Mouse (Mus musculus) midbrain, embryonic 10.5 days (tissue): Measurements from ENCODE around the gene Ipo4. TPM values are rescaled to one million over a fixed set of nuclear protein-coding genes. Genes with fewer than 3 reads are reported as not detected.

Experiments
- DNase-seq: peaks from one replicate; pipeline ENCODE4 v3.0.0-alpha.2; 2017; ENCODE audit warnings: low spot score
- H3K27ac ChIP-seq: fragments of 300-500 bp; sonication (generic); replicated peaks from 2 replicates; pipeline ENCODE4 v1.5.1; 2016; ENCODE audit warnings: mild to moderate bottlenecking
- H3K27me3 ChIP-seq: fragments of 300-500 bp; sonication (generic); 2 replicates; pipeline ENCODE4 v1.6.1; 2016; ENCODE audit warnings: low read depth, mild to moderate bottlenecking; ENCODE audit not compliant: poor library complexity, severe bottlenecking
- H3K36me3 ChIP-seq: fragments of 300-500 bp; sonication (generic); 2 replicates; pipeline ENCODE4 v1.6.1; 2016; ENCODE audit warnings: mild to moderate bottlenecking, moderate library complexity
- H3K4me1 ChIP-seq: fragments of 300-500 bp; sonication (generic); 2 replicates; pipeline ENCODE4 v1.6.1; 2016
- H3K4me3 ChIP-seq: fragments of 300-500 bp; sonication (generic); 2 replicates; pipeline ENCODE4 v1.5.1; 2016; ENCODE audit warnings: mild to moderate bottlenecking, moderate library complexity
- H3K9me3 ChIP-seq: fragments of 300-500 bp; sonication (generic); replicated peaks from 2 replicates; pipeline ENCODE4 v1.6.1; 2016; ENCODE audit warnings: mild to moderate bottlenecking
- WGBS: fragments of 180-500 bp; shearing (Covaris S2); methylation state at CpG from one replicate; pipeline ENCODE4 v1.1.7; 2016; 5-methylcytosine and 5-hydroxymethylcytosine counted together
- polyA plus RNA-seq: library from polyadenylated mRNA; unstranded; fragments of >200 nt; fragmentation: Nextera tagmentation; extraction: Ambion mirVana; gene quantifications from 2 replicates; pipeline ENCODE4 v1.2.1, GENCODE M21; 2016

Ipo4 gene
- polyA plus RNA-seq, 1 experiment from 2014 or later, result 100 TPM

DNA sequence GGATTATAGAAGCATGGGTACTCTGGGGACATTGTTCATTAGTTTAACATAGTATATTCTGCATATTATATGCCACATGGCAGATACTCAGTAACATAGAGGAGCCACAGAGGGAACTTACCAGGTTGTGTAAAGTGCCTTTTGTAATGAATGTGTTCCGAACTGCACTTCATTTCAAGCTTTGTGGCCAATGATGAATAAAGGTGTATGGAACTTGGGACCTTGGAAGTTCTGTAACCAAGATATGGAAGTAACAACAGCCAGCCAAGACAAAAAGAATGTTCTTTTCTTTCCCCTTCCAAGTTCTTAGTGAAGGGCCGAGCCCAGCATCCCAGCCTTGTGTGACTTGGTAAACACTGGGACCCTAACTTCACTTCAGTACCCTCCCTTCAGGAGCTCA, 14.1 kb upstream of the Ipo4 start, which contains the start of gene Tssk4:
Tssk4 (plus strand) TSS at position 301 of the 400 bp plus-strand sequence.
- no peaks in the 10 kb centered on the region for H3K27me3 ChIP-seq
- no peak for DNase-seq
- peaks cover 18% of the 10 kb centered on the region for H3K36me3 ChIP-seq
- 91% methylated on average over 2 of the region's 2 CpGs for WGBS
- no peak within 1 kb of the TSS for H3K4me3 ChIP-seq
- H3K27ac ChIP-seq, result no peak within 1 kb of the TSS
- peaks cover 8% of the 10 kb centered on the region for H3K4me1 ChIP-seq
- H3K9me3 ChIP-seq, result no peaks in the 10 kb centered on the region

DNA sequence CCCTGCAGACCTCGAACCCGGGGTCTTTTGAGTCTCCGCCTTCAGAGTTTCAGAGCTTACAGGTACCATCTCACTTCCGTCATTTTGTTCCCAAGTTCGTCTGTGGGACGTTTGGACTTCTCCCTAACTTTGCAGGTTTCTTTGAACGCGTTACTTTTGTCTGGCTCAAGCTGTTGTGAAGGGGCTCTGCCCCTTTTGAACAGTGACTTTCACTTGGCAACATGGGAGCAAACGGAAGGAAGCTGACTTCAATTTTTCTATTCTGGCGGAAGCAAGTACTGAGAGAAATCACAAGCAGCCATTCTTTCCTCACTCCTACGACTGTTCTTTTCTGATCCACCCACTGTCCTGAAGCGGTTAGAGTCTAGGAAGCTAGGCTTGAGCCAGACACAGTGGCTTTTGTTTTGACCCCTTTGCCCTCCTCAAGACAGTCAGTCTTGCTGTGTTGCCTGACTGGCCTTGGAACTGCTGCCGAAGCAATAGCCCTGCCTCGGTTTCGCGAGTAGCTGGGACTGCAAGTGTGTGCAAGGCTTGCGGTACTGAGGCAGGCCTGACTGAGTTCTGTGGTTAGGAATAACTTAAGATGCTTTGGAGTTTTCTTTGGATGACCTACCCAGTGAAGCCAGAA, 8.6 kb upstream of the Ipo4 start:
- Histone ChIP-seq H3K36me3 (peaks cover 43% of the 10 kb centered on the region), H3K27ac (peak overlapping the region; percentile 96; the same call in 1 of the 2 replicates), H3K4me3 (peak overlapping the region; percentile 98), H3K4me1 (peaks cover 28% of the 10 kb centered on the region), H3K9me3 (no peaks in the 10 kb centered on the region), H3K27me3 (no peaks in the 10 kb centered on the region)
- DNase-seq, result no peak
- 42% methylated on average over 17 of the region's 17 CpGs for WGBS

DNA sequence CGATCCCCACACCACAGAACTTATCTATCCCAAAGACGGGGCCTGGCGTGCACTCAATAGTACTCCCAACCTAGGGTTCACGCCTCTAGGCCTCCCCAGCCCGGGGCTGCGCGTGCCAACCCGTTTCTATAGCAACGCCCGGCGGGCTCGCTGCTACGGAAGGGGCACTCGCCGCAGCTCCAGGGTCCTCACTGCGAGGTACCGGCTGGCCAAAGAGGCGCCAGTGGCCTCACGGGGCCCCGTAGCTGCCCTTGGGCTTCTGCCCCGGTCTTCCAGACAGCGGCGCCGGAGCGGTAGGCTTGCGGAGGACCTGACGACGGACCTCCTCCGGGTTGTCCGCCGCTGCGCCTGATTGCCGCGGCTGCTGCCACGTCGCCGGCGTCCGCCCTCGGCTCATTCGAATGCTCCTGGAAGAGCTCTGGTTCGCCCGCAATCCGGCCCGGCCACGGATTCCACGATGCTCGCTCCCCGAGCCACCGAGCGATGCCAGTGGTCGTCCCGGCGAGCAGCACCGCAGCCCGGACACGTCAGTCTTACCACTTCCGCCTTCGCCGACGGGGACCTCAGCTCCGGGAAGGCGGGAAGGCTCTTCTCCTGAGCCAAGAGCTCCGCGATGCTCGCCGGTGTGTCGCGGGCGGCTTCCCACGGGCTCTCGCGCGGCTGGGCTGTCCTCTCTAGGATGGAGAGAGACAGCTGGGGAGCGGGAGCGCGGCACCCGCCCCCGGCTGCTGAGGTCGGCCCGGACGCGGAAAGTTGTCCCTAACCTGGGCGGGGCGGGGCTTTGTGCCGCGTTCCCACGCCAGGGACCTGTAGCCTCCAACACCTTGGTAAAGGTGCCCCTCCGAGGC, 7.5 kb upstream of the Ipo4 start, which contains the start of gene Tm9sf1:
Tm9sf1 (minus strand) TSS at position 747 of the 848 bp plus-strand sequence.
- Histone ChIP-seq H3K36me3 (peaks cover 54% of the 10 kb centered on the region), H3K4me3 (peak within 1 kb of the TSS; percentile 98), H3K4me1 (peaks cover 28% of the 10 kb centered on the region), H3K27me3 (no peaks in the 10 kb centered on the region), H3K27ac (peak within 1 kb of the TSS; percentile 96), H3K9me3 (no peaks in the 10 kb centered on the region)
- DNase-seq, result peak; percentile 89
- WGBS, result under 1% methylated on average over 89 of the region's 89 CpGs

DNA sequence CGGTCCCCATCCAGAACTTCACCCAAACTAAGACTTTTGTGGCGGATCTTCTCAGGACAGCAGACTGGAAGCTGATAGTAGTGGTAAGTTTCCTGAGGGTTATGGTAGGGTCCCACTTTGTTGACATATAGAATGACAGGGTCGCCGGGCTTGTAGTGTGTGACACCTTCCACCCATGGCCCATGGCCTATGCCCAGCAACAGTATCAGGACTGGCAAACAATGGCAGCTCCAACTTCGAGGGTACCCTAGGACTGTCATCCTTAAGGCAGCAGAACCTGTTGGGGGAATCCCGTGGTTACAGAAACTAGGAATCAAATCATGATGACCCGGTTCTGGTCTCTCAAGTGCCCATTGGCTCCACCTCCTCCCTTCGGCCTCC, 6.9 kb upstream of the Ipo4 start:
- no peaks in the 10 kb centered on the region for H3K27me3 ChIP-seq
- DNase-seq, result no peak
- peaks cover 28% of the 10 kb centered on the region for H3K4me1 ChIP-seq
- 23% methylated on average over 8 of the region's 8 CpGs for WGBS
- peak overlapping the region; percentile 98 for H3K4me3 ChIP-seq
- no peaks in the 10 kb centered on the region for H3K9me3 ChIP-seq
- H3K36me3 ChIP-seq, result peaks cover 60% of the 10 kb centered on the region
- peak overlapping the region; percentile 96 for H3K27ac ChIP-seq

DNA sequence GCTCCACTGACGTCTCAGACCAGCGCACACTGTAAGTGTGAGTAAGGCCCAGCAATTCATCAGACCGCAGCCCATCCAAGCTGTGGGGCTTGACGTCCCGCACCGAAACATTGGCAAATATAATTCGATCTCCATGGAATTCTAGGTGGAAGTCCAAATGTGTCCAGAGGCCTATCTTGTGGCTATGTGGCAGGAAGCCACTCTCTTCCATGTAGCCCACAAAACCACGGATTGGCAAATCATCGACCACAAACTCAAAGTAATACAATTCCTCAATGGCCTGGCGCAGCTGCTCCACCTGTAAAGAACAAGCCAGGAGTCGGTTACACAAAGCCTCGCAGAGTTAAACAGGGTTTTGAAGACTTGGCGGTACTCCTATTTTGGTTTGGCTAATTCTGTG, 5.5 kb upstream of the Ipo4 start:
- 97% methylated on average over 13 of the region's 13 CpGs for WGBS
- Histone ChIP-seq H3K4me1 (peaks cover 28% of the 10 kb centered on the region), H3K36me3 (peaks cover 61% of the 10 kb centered on the region), H3K9me3 (no peaks in the 10 kb centered on the region), H3K4me3 (no peak overlapping the region), H3K27ac (no peak overlapping the region), H3K27me3 (no peaks in the 10 kb centered on the region)
- DNase-seq, result no peak

DNA sequence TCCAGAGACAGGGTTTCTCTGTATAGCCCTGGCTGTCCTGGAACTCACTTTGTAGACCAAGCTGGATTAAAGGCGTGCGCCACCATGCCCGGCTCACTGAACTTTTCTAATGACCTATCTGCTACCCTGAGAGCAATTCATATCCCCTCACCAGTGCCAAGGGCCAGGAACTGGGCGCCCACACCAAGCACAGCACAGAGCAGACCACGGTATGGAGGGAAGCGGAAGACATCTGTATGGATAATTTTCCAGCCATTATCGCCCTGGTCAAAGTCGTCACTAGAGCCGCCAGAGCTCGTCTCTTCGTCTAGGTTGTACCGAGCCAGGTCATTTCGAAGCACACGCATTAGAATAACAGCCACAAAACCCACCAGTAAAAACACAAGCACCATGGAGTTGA, 5.1 kb upstream of the Ipo4 start:
- WGBS, result 97% methylated on average over 14 of the region's 14 CpGs
- no peaks in the 10 kb centered on the region for H3K9me3 ChIP-seq
- H3K27ac ChIP-seq, result no peak overlapping the region
- H3K36me3 ChIP-seq, result peaks cover 57% of the 10 kb centered on the region
- no peak for DNase-seq
- no peaks in the 10 kb centered on the region for H3K27me3 ChIP-seq
- no peak overlapping the region for H3K4me3 ChIP-seq
- peaks cover 30% of the 10 kb centered on the region for H3K4me1 ChIP-seq

DNA sequence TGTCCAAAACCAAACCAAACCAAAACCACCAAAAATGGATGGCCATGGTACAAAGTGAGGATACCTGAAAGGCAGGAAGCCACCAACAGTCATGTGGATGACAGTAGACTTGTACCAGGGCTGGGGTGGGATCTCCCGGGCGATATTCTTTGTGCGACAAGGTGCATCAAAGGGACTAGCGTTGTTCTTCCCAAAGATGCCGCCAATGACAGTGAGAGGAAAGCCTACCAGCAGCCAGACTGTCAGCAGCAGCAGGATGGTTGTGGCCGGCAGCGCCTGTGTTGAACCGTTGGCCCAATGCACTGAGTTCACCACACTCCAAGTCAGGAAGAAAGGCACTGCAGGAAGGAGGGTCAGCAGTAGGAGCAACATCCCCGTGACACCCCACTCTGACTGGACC, 2.0 kb upstream of the Ipo4 start, which contains the start of gene Gm49378:
Gm49378 (minus strand) TSS at position 101 of the 400 bp plus-strand sequence.
- Histone ChIP-seq H3K4me3 (no peak within 1 kb of the TSS), H3K27me3 (no peaks in the 10 kb centered on the region), H3K36me3 (peaks cover 73% of the 10 kb centered on the region), H3K27ac (no peak within 1 kb of the TSS), H3K9me3 (no peaks in the 10 kb centered on the region), H3K4me1 (peaks cover 32% of the 10 kb centered on the region)
- no peak for DNase-seq
- 96% methylated on average over 9 of the region's 9 CpGs for WGBS

DNA sequence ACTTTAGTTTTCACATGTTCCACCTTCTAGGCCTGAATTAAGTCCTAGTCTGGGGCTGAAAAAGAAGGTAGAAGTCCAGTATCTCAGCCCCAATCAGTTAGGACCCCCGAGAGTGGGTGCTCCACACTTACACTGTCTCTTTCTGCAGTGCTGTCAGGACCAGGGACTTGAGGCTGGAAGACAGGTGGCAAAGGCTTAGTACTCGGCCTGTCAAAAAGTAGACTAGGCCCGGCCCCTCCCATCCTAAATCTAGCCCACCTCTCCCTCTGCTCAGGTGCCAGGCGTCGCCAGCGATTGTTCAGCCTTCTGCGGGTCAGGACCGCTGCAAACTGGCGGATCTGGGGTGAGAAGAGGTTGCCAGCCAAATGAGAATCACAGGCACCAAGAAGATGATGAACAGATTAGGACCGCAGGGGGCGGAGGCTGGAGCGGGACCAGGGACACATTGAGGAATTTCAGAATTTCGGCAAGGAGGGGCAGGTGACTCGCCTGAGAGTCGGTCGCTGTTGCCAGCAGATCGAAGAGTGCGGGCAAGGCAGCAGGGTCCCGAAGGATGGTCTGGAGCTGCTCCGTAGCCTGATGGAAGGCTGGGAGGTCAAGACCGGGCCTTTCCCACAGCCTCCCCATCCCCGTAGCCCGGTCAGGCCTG, 759 bp downstream of the Ipo4 start:
- peak overlapping the region; percentile 80 for H3K4me3 ChIP-seq
- H3K36me3 ChIP-seq, result peaks cover 83% of the 10 kb centered on the region
- DNase-seq, result no peak
- H3K27ac ChIP-seq, result peak overlapping the region; percentile 86
- H3K9me3 ChIP-seq, result no peaks in the 10 kb centered on the region
- H3K4me1 ChIP-seq, result peaks cover 21% of the 10 kb centered on the region
- WGBS, result 6% methylated on average over 23 of the region's 23 CpGs
- no peaks in the 10 kb centered on the region for H3K27me3 ChIP-seq

DNA sequence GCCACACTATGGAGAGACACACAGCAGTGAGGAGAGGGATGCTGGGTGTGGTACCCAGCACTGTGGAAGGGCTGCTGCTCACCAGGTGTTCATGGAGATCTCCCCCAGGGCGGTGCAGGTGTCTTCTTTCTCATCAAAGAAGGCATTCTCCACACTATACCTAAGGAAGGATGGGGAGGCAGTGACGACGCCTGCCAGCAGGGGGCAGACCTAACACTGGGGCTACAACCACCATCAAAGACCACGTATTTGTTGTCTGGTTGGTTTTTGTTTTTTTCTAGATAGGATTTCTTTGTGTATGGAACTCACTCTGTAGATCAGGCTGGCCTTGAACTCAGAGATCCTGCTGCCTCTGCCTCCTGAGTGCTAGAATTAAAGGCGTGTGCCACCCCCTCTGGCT, 6.4 kb downstream of the Ipo4 start:
- Histone ChIP-seq H3K4me1 (peaks cover 5% of the 10 kb centered on the region), H3K27me3 (no peaks in the 10 kb centered on the region), H3K27ac (no peak overlapping the region), H3K4me3 (no peak overlapping the region), H3K9me3 (no peaks in the 10 kb centered on the region), H3K36me3 (peaks cover 100% of the 10 kb centered on the region)
- 67% methylated on average over 5 of the region's 5 CpGs for WGBS
- no peak for DNase-seq

DNA sequence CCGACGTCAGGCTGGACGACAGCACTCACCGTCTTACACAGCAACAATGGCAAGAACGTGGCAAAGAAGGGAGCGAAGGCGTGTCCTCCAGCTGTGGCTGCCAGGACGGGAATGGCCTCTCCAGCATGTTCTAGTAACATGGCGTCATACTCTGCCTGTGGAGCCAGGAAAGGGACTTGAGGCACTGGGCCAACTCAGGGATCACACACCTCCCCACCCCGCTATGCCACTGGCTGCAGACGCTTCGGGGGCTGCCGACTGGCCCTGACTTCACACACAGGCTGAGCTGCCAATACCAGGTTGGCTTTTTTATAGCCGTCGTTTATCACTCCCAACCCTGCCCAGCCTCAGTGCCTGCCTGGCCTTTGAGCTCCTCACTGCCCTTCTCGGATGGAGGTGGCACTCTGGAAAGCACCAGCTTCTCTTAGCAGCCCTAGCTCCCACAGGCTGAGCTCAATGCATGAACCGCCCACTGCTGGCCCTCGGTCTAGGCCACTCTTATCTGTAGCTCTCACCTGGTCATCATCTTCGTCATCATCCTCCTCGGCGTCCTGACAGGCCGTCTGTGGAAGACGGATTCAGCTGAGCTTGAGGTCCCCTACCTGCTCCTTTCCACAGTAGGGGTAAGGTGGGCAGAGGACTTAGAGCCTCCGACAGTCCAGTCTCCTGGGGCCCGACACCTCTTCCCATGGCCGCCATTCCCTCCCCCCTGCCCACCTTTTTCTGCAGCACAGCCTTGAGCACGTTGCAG, 7.5 kb downstream of the Ipo4 start:
- Histone ChIP-seq H3K27me3 (no peaks in the 10 kb centered on the region), H3K36me3 (peaks cover 97% of the 10 kb centered on the region), H3K9me3 (no peaks in the 10 kb centered on the region), H3K27ac (no peak overlapping the region), H3K4me3 (no peak overlapping the region), H3K4me1 (no peaks in the 10 kb centered on the region)
- 95% methylated on average over 27 of the region's 27 CpGs for WGBS
- no peak for DNase-seq

DNA sequence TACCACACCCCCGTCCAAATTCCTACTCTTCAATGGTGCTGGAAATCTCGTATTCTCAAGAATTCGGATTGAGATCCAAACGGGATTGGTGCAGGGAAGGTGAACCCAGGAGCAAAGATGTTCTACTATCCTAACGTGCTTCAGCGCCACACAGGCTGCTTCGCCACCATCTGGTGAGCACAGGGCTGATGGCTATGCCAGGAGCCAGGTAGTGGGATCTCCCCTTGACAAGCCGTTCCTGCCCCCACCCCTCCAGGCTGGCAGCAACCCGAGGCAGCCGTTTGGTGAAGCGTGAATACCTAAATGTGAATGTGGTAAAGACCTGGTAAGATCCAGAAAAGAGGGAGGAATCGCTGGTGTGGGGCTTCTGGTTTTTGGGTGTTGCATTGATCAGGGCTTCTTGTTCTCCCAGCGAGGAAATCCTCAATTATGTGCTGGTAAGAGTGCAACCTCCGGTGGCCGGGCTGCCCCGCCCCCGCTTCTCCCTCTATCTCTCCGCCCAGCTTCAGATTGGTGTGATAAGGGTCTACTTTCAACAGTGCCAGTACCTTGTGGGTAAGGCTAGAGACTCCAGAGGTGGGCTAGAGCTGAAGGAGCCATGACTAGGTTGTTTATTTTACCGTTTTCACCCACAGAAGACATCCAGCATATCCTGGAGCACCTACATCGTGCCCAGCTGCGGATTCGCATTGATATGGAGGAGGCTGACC, 17.1 kb downstream of the Ipo4 start:
- H3K36me3 ChIP-seq, result 0 out of 2 replicates have a peak, but pooled peaks cover under 1% of the 10 kb centered on the region
- H3K27ac ChIP-seq, result no peak overlapping the region; the same call in 1 of the 2 replicates
- H3K9me3 ChIP-seq, result no peaks in the 10 kb centered on the region
- H3K27me3 ChIP-seq, result peaks cover 6% of the 10 kb centered on the region
- 60% methylated on average over 22 of the region's 22 CpGs for WGBS
- H3K4me1 ChIP-seq, result peaks cover 18% of the 10 kb centered on the region
- no peak for DNase-seq
- H3K4me3 ChIP-seq, result peak overlapping the region; percentile 38
